16 mouse cellular contexts compared by ENCODE assay signal in genomic region chr2:32045375-32045774, GRCm38 (mm10). TPM values are rescaled to one million over a fixed set of nuclear protein-coding genes. Genes with fewer than 3 reads are reported as not detected.
DNase-seq lines count a peak whose midpoint lies in the region; ATAC-seq lines count a peak whose summit lies in the region.
"Had no signal": no experiment of that assay in that cellular context is flagged by ENCODE, and none has a peak within 500 bp of the region (broad histone marks: within the 10 kb centered on the region; RNA-seq: fewer than 3 reads in every experiment).

No protein-coding gene starts in this region.

- H3K4me3 ChIP-seq in heart, embryonic 15.5 days, result no peak overlapping the region
- no peak overlapping the region for H3K4me3 ChIP-seq in embryonic facial prominence, embryonic 14.5 days (ENCODE audit: low read depth, low read length)
- H3K4me3 ChIP-seq: embryonic facial prominence, embryonic 15.5 days; midbrain, embryonic 13.5 days had no signal

- ATAC-seq in heart, embryonic 15.5 days (replicated peaks; ENCODE audit: insufficient number of reproducible peaks, insufficient read depth, low FRiP score, low read depth), result no peak
- ATAC-seq in embryonic facial prominence, embryonic 14.5 days (ENCODE audit: low read depth), result peak; percentile 67; the same call in 1 of the 2 replicates
- ATAC-seq: CD4-positive, CD25-positive, alpha-beta regulatory T cell, adult 4 months; intestine, postnatal 0 days; midbrain, embryonic 13.5 days had no signal

- H3K9me3 ChIP-seq in heart, embryonic 15.5 days (replicated peaks), result no peaks in the 10 kb centered on the region
- H3K9me3 ChIP-seq in embryonic facial prominence, embryonic 14.5 days (ENCODE audit: control insufficient read depth, low read length), result no peaks in the 10 kb centered on the region
- H3K9me3 ChIP-seq: embryonic facial prominence, embryonic 15.5 days; midbrain, embryonic 13.5 days had no signal

- no peak overlapping the region for H3K4me2 ChIP-seq in heart, embryonic 15.5 days
- no peak overlapping the region for H3K4me2 ChIP-seq in embryonic facial prominence, embryonic 14.5 days (ENCODE audit: low read depth, low read length)
- H3K4me2 ChIP-seq: embryonic facial prominence, embryonic 15.5 days; midbrain, embryonic 13.5 days had no signal

- no peak overlapping the region for H3K9ac ChIP-seq in heart, embryonic 15.5 days
- H3K9ac ChIP-seq in embryonic facial prominence, embryonic 14.5 days (ENCODE audit: low read depth, low read length), result no peak overlapping the region
- H3K9ac ChIP-seq: embryonic facial prominence, embryonic 15.5 days; midbrain, embryonic 13.5 days had no signal

- H3K4me1 ChIP-seq in heart, embryonic 15.5 days (replicated peaks), result peaks cover 37% of the 10 kb centered on the region
- no peaks in the 10 kb centered on the region for H3K4me1 ChIP-seq in embryonic facial prominence, embryonic 14.5 days (ENCODE audit: control insufficient read depth, insufficient read depth, low read length)
- H3K4me1 ChIP-seq: embryonic facial prominence, embryonic 15.5 days; midbrain, embryonic 13.5 days had no signal

- peaks cover 48% of the 10 kb centered on the region for H3K36me3 ChIP-seq in heart, embryonic 15.5 days
- H3K36me3 ChIP-seq in embryonic facial prominence, embryonic 14.5 days (ENCODE audit: control insufficient read depth, insufficient read depth, low read length), result peaks cover 94% of the 10 kb centered on the region

- no peaks in the 10 kb centered on the region for H3K27me3 ChIP-seq in heart, embryonic 15.5 days
- no peaks in the 10 kb centered on the region for H3K27me3 ChIP-seq in embryonic facial prominence, embryonic 14.5 days (replicated peaks; ENCODE audit: control insufficient read depth, insufficient read depth, low read length)
- H3K27me3 ChIP-seq: embryonic facial prominence, embryonic 15.5 days; midbrain, embryonic 13.5 days had no signal

- DNase-seq in heart, adult 9 months (ENCODE audit: low spot score in 2 of 2), result no peak
- no peak for DNase-seq in embryonic facial prominence, embryonic 14.5 days (ENCODE audit: low spot score)
- peak; percentile 72 for DNase-seq in gastrocnemius, adult 18-20 months (ENCODE audit: low spot score)
- DNase-seq in naive thymus-derived CD4-positive, alpha-beta T cell, adult 2 months (ENCODE audit: low read depth), result peak; percentile 37
- no peak for DNase-seq in frontal cortex, postnatal 25 days (ENCODE audit: low spot score in 2 of 2)
- DNase-seq in cerebellum, postnatal 14 days, result no peak
- DNase-seq: adrenal gland, adult 8-10 months; cerebellum, adult 11-12 months; liver; lung, adult 18-20 months; lung, postnatal 4 days had no signal

- H3K27ac ChIP-seq in heart, embryonic 15.5 days, result peak overlapping the region; percentile 86
- no peak overlapping the region for H3K27ac ChIP-seq in embryonic facial prominence, embryonic 14.5 days (replicated peaks; ENCODE audit: low read depth, low read length)
- H3K27ac ChIP-seq: embryonic facial prominence, embryonic 15.5 days; midbrain, embryonic 13.5 days had no signal

- 57% methylated on average over 6 of the region's 6 CpGs for WGBS in heart, embryonic 15.5 days
- 86% methylated on average over 6 of the region's 6 CpGs for WGBS in embryonic facial prominence, embryonic 14.5 days

RNA-seq across cellular contexts. Expression of gene Fam78a, which starts 39.3 kb away (rescaled TPM):
- 26.7 and 29.1 TPM in 2 replicates for polyA plus RNA-seq in heart, embryonic 15.5 days (2015; fragmentation: Nextera tagmentation; extraction: Ambion mirVana)
- 8.2 and 8.9 TPM in 2 replicates for polyA plus RNA-seq in embryonic facial prominence, embryonic 14.5 days (2014; fragmentation: Nextera tagmentation; extraction: Ambion mirVana)
- total RNA-seq in gastrocnemius, adult 18-20 months (2021), result 10 to 100 TPM; 12.5 to 21.2 TPM

RNA-seq across cellular contexts. Expression of gene Plpp7, which starts 50.0 kb away (rescaled TPM):
- polyA plus RNA-seq in heart, embryonic 15.5 days (2015; fragmentation: Nextera tagmentation; extraction: Ambion mirVana), result 15.9 and 16.1 TPM in 2 replicates
- polyA plus RNA-seq in embryonic facial prominence, embryonic 14.5 days (2014; fragmentation: Nextera tagmentation; extraction: Ambion mirVana), result 11.7 and 13.0 TPM in 2 replicates
- total RNA-seq in gastrocnemius, adult 18-20 months (2021), result 100 to 1,000 TPM; 105 to 121 TPM
- polyA plus RNA-seq: CD4-positive, CD25-positive, alpha-beta regulatory T cell, adult 4 months had no signal

Comparison
In these comparisons a context has a peak if more than half of its experiments do, and no peak if none do; other contexts are left out.
1. DNase-seq: peak in gastrocnemius, adult 18-20 months (single experiment) and naive thymus-derived CD4-positive, alpha-beta T cell, adult 2 months (single experiment); none in heart, adult 9 months (0 of 2), embryonic facial prominence, embryonic 14.5 days (single experiment), frontal cortex, postnatal 25 days (0 of 2) and cerebellum, postnatal 14 days (0 of 2).